Mouse (Mus musculus): ENCODE results near the gene Tmem30c.

Gene Tmem30c

DNA sequence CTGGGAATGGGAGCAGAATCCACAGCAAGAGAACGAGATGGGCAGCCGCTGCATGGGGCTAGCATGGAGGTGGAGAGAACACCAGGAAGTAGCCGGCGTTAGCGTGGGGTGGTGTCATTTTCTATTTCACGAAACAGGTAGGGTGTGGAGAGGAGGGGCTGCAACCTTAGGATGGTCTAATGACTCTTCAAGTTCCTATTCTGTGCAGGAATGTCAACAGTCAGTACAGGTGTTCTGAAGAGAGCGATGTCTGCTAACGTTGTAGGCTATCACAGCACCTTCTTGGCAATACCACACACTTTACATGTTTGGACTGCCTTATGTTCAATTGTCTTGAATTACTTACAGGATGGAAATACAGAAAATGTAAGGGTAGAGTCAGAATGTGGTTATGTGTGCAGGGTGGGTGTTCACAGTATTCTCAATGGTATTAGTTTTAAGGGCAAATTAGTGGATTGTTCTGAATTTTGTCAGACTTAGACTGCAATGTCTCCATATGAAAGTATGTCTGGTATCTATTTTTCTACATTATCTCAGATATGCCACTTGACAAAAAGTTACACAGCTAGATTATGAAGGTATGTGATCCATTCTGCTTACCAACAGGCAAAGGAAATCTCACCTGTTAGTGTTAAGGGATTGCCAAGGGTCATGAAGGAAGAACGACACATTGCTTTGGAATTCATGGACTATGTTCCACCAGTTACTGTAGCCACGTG is 2.7 kb upstream of the Tmem30c start:
- in situ Hi-C loops (cut with MboI, MseI), result no loop called here

DNA sequence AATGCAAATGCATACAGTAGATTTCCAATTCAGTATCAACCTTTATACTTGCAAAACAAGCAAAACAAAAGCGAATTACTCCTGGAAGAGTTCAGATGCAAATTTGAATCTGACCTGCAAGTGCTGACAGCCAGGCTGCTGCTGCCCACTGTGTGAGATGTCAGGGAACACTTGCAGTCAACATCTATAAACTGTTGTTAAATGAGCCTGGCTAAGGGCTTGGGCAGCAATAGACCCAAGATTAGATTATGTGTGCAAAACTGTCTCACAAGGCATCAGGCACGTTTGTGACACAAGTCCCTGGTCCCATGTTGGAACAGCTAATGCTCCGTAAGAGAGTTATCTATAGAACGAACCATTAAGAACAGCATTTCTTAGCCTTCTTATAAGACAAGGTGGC is 369 bp downstream of the Tmem30c start:
- in situ Hi-C loops (cut with MboI, MseI), result no loop called here

DNA sequence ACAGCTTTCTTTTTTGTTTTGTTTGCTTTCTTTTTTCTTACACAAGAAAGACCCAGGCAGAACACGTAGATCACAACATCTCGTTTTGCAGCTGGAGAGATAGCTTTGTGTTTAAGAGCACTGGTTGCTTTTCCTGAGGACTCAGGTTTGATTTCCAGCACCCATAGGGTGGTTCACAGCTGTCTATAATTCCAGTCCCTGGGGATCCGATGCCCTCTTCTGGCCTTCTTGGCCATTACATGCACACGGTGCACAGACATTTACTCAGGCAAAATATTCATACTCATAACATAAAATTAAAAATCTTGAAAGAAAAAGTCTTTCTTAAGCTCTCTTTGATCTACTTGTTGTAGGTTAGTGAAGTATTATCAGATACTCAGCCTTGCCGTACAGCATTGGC is 969 bp downstream of the Tmem30c start:
- in situ Hi-C loops (cut with MboI, MseI), result no loop called here

DNA sequence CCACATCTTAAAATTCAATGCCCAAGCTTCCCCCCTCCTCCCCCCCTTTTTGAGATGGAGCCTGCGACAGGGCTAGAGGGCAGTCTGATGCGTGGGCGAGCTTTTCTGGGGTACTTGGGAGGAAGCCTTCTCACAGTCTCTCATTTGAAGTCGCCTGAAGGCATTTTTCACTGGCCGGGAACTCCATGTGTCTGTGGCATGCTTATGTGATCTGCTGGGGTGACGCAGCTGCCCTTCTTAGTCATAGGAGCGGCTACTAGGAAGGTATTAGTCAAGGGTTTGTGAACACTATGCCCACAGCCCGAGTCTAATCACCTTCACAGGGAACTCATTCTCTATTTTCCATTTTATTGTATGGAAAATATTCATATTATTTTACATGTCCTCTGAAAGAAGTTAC is 11.2 kb downstream of the Tmem30c start:
- in situ Hi-C loops (cut with MboI, MseI), result no loop called here

DNA sequence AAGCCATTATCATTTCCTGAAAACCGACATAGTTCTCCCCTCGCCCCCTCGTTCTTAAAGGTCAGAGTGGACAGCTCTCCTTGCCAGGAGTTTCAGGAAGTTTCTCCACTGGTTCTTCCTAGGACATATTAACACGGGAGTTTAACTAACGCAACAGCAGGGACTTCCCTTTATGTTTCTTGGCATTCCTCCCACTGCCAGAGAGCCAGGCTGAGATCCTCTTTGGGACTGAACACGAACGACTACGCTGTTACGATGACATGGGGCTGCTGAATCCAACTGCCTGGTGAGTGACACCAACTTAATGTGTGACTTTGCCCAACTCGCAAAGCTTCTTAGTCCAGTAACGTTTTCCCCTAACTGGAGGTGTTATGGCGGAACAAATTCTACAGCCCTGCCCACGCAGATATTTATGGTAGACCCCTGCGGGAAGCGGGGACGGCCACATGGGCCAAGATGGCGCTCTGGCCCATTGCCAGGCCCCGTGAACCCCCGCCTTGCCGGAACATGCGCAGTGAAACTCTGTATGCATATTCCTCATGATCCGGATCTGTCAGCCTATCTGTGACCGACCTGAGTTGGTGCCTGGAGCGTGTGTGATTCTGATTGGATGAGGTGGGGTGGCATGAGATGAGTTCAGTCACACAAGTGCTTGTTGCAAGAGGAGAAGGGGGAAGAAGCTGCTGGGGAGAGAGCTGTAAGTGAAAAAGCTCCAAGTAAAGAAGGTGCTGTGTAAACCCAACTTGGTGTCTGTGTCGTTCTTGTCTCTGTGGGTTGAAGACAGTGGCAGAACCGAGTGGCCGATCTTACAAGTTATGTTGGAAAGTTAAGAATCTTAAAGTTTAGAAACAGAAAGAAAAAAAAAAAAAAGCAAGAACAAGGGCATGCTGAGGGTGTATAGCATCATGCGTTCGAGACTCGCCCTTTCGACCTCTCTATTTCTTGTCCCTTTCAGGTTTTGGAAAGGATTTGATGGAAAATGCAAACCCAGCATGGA is 12.1 kb downstream of the Tmem30c start:
- in situ Hi-C loops (cut with MboI, MseI), result no loop called here

DNA sequence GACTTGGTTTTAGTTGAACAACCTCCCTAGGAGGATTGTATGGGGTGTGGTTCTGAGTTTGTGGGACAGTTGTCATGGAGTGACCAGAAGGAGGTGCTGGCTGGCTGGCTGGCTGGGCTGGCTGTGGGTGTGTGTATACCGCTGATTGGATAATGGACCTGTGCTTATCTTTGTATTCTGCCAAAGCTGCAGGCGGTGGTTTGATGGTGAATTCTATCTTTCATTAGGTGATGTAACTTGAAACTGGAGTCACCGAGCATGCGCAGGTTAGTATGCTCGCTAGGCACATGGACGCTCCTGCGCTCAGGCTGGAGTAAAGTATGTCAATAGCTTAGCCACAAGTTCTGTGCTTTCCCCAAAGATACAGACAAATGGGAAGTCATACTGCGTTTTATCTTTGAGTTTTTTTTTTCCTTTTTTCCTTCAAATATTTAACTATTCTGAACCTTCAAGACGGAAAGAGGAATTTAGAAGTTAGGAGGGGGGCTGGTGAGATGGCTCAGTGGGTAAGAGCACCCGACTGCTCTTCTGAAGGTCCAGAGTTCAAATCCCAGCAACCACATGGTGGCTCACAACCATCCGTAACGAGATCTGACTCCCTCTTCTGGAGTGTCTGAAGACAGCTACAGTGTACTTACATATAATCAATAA is 13.6 kb downstream of the Tmem30c start:
- in situ Hi-C loops (cut with MboI, MseI), result no loop called here

DNA sequence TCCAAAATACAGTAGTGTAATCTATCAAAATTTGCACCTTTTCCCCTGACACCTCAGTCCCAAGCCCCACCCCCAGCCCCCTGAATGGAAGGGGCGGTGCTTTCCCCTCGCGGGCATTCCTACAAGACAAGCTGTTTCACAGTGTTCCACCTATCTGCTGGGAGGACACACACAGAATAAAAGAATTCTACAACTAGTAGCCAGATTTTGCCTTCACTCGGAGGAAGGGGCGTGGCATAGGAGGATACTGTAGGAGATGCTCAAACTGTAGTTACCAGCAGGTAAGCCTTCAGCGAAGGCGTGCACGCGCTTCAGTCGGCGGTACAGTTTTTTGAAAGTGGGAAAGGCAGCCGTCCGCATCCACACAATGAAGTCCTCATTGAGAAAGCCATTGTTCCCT is 22.9 kb downstream of the Tmem30c start:
- in situ Hi-C loops (cut with MboI, MseI), result no loop called here

DNA sequence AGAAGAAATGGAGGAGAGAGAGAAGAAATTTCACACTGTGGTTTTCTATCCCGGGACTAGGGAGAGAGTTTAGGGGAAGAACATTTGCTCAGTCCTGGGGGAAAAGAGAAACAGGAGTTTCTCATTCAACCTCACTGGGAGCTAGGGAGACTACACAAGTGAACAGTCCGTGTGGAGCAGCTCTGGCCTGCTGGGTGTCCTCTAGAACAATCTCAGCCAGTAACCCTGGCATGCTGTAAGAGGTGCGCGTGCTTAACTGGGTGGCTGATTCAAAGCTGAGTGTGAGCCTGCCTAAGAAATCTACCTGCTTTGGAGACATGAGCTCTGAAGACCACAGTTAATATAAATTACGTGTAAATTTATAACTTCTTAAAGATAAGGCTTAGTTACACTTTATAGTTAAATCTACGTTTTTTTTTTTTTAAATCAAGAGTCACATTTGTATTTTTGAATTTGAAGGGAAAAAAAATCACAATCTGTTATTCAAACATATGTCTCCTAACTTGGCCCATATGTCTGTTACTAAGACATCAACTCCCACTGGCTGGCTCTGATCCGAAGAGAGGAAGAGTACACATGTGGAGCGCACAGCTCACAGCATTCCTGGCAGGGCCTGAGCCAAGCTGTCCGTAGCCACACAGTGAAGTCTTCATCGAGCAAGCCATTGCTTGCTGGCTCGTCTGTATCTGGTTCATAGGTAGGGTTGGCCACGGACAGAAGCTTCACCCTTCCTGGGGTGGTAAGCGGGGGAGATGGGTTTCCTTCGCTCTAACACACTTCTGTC is 24.4 kb downstream of the Tmem30c start:
- in situ Hi-C loops (cut with MboI, MseI), result no loop called here

DNA sequence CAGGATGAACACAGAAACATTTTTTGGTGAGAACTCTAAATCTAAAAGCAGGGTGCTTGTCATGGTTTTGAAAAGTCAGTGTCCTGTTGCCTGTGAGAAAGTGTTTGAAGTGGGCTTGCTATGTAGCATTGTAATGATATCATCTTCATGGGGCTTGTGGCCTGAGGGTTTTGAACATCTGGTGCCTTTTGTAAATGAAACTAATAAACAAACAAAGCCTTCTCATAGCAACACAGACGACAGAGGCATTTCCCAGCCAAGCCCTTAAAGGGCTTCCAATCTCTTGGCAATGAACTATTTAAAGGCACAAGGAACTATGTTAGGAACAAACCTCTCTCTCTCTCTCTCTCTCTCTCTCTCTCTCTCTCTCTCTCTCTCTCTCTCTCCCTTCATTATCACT is 25.6 kb downstream of the Tmem30c start:
- in situ Hi-C loops (cut with MboI, MseI), result no loop called here

DNA sequence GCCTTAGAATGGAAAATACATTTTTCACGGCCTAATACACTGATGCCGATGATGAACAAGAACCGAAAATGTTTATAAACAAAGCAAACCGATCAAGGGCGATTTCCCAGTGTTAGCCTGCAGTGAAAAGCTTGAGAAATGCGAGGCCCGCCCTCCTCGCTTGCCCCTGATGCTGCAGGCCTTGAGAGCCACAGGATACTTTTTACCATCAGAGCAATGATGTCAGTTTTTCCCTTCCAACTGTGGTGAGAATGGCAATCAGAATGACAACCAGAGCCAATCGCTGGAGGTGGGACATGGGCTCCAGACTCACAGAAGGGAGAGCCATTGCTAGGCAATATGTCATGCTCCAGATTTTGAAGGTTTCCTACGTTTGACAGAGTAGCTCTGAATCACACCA is 32.5 kb downstream of the Tmem30c start:
- in situ Hi-C loops (cut with MboI, MseI), result no loop called here

DNA sequence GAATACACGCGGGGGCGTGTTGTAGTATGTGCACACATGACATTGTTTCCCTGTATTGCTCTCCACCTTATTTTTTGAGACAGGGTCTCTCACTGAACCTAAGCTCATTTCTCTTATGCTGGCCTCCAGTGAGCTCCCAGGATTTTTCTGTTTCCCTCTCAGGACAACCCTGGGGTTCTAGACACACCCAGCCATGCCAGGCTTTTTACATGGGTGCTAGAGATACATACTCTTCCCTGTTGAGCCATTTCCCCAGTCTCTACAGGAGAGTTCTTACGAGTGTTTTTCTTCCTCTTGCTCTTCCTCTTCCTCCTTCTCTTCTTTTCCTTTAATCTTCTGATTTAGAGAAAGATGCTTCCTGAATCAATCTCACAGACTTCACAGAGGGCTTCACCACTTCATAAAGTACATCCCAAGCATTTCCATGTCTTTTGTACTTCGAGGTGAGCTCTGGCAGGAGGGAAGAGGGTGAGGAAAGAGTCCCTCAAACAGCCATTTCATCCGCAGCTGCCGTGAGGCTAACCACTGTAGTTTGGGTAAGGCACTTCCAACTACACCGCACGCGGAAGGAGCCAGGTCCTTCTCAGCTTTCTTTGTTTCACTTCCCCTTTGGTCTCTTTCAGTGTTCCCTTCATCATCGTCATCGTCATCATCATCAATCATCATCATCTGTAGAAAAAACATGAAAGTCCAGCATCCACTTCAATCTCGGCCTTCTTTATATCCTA is 33.1 kb downstream of the Tmem30c start:
- in situ Hi-C loops (cut with MboI, MseI), result loop anchor here (10.0 kb wide), 1 partner anchor 1035 kb away; no protein-coding TSS in a partner anchor

DNA sequence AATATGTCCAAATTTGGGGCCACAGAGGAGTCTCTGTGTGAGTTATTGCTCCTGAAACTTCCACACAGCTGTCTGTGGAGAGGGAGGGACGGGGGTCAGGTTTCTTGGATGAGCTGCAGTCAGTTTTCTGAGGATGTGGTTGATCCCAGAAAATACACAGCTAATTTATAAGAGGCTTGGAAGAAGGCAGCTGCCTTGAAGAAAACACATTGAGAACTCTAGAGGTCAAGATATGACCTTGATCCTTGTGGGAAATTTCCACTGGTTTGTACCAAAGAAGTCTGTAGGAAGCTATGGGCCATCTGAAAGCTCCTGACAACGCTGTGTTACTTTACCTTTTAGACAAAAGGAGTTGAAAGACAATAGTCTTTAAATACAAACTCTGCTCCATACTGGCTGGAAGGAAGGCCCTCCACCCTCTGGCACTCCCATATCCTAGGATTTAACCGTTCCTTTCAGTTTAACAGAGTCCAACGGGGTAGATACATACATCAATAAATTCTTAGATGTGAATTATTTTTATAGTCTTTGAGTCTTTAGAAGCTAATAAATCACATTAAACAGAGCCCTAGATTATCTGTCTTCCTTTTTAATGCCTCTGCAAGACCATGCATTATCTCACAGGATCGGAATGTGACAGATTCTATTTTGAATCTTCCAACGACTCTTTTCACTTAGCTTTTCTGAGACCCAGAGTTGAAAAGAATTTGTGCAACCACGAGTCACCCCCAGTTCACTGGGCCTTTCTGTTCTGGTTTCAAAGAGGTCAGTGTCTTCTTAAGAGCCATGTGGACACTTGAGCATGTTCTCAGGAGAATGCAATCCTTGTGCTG is 40.9 kb downstream of the Tmem30c start:
- in situ Hi-C loops (cut with MboI, MseI), result loop anchor here (5.0 to 10.0 kb wide), 2 partner anchors 35 to 1043 kb away; no protein-coding TSS in a partner anchor

DNA sequence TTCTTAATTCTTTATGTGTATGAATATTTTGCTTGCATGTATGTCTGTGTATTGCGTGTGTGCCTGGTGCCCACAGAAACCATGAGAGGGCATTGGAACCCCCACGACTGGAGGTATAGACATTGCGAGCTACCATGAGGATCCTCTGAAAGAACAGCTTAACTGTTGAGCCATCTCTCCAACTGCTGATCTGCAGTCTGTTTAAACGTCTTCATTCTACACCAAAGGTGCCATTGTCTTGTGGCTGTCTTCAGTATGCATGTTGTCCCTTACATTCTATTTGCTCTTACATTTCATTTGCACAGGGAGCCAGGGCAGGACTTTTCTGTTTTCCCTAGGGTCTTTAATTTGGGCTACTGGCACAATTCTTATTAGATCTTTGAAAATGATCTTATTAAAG is 41.7 kb downstream of the Tmem30c start:
- in situ Hi-C loops (cut with MboI, MseI), result loop anchor here (5.0 to 10.0 kb wide), 2 partner anchors 36 to 1044 kb away; no protein-coding TSS in a partner anchor

DNA sequence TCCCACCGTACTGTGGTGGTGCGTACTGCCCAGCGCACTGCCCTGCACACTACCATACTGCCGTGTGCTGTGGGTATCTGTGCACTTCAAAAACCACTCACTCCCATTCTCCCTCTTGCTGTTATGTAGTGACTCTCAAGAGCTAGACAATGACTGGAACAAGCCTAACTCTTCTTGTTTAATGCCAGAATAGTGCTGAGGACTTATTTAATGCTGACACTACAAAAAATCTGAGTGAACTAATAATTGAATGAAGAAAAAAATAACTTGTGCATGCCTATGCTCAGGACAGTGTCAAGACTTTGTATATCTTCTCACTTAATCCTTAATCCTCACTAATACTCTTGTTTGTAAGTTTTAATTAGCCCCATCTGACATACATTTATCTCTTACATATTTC is 45.2 kb downstream of the Tmem30c start:
- in situ Hi-C loops (cut with MboI, MseI), result loop anchor here (5.0 kb wide), 2 partner anchors 150 to 360 kb away; partner anchors contain the start of gene Cmss1

DNA sequence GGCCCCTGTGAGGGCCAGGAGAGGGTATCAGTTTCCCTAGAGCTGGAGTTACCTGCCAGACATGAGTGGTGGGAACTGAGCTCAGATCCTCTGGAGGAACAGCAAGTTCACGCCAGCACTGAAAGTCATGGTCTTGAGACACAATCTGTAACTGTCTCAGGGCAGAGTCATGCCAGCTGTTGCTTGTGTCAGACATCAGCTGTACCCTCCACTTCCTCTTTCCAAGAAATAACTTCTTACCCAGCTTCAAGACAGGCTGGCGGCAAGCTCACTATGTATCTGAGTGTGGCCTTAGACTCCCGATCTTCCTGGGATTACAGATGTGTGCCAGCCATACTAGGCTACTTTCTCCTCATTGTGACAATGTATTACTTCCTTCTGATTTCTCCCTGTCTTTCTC is 46.1 kb downstream of the Tmem30c start:
- in situ Hi-C loops (cut with MboI, MseI), result loop anchor here (5.0 kb wide), 2 partner anchors 151 to 361 kb away; partner anchors contain the start of gene Cmss1

DNA sequence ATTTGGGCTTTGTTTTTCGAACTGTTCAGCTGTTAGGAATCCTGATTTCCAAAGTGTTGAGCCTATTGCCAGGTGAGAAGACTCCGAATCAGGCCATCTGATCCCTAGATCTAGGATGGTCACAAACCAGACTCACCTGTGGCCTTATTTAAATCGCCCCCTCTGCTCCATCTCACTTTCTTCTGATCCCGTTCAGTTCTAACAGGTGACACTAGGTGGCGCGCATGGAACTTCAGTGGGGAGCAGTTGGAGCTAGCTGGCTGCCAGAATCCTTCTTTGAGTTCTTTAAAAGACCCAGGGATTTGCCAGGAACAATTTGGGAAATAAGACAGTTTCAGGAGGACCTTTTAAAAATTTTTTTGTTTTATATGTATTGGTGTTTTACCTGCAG is 48.8 kb downstream of the Tmem30c start:
- in situ Hi-C loops (cut with MboI, MseI), result no loop called here

DNA sequence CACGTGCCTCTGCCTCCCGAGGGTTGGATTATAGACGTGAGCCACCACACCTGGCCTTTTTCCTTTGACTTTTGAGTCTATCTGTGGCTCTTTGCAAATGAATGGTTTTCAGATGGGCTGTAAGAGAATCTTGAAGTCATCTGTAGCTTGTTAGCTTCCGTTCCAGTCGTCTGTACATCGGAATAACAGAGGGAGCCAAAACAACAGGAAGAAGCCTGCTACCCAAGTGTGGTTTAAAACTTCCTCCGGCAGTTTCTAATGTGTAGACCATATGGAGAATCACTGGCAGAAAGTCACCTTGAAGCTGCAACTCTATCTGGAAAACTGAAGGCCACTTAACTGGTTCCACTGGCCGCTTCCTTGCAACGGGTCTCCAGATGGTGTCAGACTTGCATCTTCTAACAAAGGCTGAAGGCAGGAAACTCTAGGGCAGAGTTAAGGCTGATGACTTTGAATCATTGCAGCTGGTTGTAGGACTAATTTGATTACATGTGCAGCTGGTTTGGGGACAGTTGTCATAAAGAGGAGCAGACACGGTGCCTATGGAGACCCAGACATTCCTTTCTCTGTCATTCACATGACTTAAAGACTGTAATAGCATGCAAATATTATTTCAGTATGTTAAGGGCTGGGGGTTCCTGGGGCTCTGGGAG is 49.3 kb downstream of the Tmem30c start:
- in situ Hi-C loops (cut with MboI, MseI), result no loop called here

DNA sequence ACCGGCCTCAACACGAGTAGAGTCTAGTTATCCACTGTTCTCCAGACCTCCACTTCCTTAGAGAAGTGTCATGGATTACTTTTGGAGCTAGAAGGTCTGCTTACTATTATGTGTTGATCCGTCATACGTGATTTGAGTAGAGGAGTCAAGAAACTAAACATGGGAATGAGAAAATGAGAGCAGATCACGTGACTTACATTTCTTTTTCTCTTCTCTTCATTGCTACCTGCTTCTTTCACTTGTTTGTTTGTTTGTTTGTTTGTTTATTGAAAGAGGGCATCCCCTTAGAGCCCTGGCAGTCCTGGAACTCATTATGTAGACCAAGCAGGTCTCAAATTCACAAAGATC is 49.8 kb downstream of the Tmem30c start:
- in situ Hi-C loops (cut with MboI, MseI), result no loop called here

DNA sequence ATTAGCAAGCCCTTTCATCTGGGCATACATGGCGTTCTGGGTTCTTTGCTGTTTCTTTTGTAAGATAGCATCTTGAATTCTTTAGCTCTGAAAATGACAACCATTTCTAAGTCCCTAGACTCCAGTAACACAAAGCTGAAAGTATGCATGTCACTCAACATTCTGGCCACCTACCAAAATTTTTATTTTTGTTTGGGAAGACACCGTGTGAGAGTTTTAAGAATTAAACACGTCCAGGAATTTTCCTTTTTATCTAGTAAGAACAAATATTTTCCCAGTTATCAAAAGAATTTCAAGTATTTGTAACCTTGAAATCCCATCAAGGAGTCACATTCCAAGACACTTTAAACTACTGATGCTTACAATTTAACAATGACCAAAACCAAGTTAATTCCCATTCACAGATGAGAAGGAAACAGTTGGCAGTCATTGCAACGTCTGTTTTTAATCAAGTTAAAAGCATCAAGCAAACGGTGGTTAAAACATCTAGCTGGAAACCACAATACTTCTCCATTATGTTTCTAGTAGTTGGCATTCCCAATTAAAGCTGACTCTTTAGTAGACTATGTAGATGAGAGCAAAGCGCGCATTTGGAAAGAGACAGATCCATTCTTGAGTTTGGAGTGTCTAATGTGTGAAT is 56.7 kb downstream of the Tmem30c start:
- in situ Hi-C loops (cut with MboI, MseI), result no loop called here

Measured in regulatory T cell (primary cell).